Mouse (Mus musculus) testis, postnatal 10 days (tissue): ENCODE results near the gene Stac2.

ENCODE experiments used
- DNase-seq: peaks from one replicate; pipeline ENCODE4 v3.0.0; 2021; ENCODE audit warnings: low spot score

Gene Stac2

GRCm38 (mm10) chr11:98021118-98021517, 32.1 kb downstream of the Stac2 start:
- no peak for DNase-seq

DNA sequence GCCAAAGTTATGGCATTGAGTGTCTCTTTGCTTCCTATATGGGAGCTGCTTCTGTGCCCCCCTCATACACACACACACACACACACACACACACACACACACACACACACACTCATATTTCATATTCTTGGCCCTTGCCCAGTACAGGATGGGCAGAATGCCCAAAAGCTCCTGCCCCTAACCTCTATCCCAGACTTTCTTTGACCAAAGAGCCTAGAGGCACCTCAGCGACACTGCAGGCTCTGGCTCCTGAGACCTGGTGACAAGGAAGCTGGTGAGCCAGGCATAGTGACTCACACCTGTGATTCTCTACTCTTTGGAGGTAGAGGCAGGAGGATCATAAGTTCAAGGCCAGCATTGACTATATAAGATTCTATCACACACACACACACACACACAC, 32.6 kb downstream of the Stac2 start:
- peak; percentile 60 for DNase-seq

DNA sequence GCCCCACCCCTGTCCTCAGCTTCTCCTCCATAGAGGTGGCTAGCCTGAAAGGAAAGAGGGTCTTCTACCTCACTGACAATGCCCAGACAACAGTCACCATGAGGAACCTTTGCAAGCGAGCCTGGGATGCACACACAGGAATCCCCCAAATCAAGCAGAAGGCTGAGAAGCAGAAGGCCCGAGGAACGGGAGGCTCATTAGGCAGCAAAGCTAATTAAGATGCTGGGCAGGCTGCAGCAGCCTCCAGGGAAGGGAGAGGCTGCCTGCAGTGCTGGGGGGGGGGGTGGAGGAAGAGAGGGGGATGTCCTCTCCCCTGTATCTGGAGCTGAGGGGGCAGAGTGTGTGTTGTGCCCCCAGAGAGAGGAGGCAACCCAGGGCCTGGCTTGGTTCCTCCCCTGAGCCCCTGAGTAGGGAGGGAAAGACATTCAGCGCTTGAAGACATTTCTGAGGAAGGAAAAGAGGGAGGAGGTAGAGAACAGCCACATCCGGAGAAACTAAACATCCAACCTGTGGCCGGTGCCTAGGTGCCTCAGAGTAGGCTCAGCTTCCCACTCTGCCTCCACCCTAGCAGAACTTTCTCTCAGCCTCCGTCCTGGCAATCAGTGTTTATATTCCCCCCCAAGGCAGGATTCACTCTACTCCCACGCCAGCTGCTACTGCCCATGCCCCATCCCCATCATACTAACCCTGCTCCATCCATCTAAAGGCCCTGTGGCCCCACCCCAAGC, 33.2 kb downstream of the Stac2 start:
- DNase-seq = no peak

DNA sequence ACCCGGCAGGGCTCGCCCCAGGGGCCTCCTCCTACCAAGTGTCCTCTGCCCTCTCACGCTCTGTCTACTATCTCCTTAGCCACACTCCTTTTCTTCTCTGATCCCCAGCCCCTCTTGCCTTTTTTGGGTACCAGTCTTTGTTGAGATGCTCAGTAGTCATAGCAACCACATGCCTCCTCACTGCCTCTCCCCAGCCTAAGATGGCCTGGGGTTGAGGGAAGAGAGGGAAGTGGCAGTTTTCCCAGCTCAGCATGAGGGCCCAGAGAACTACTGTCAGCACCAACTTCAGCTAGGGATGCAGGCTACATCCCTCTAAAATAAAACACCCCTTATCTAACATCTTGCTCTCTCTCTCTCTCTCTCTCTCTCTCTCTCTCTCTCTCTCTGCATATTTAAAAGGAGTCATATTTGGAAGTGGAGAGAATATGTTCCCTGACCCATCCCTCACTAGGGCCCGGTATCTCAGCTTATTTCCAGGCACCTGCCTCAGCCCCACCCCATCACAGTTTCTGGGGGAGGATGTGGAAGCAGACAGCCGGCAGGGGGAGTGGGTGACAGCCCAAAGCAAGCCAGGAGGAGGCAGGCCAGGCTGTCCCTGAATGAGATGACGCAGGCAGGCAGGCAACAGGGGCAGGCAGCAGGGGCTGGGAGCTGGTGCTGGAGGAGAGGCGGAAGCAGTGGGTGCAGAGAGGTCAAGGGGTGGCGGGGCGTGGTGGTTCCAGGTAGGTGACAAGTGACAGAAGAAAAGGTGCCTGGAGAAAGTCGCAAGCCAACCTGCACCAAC, 34.2 kb downstream of the Stac2 start:
- peak; percentile 59 for DNase-seq

DNA sequence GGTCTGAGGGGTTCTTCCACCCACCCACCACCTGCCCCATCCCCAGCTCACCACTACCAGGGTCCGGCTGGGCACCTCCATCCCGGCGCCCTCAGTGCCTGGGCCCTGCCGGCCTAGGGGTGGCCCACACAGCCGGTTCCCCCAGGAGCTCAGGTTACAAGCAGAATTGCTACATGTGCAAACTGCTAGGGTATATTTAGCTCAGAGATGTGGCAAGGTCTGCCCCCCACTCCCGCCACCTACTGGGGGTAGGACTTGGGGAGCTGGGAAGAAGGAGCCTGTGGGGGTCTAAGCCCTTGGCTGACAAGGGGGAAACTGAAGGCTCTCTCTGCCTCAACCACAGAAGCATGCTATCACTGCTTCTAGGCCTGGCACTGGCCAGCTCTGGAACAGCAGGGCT, 35.0 kb downstream of the Stac2 start:
- DNase-seq = no peak

GRCm38 (mm10) chr11:98016824-98017223, 36.4 kb downstream of the Stac2 start:
- DNase-seq = no peak

DNA sequence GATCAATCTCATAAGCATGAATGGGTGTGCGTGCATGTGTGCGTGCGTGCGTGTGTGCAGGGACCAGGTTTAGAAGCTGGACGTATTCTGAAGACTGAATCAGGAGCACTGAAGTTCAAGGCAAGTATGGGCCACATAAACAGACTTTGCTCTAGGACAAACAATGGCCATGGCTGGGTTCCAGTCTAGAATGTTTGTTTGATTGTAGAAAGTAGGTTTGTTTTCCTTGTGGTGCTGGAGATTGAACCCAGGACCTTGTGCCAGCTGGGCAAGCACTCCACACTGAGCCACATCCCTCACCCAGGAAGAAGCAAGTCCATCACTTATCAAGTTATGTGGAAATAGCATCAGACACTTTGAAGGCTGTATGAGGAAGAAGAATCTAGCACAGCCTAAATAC, 37.1 kb downstream of the Stac2 start:
- no peak for DNase-seq

DNA sequence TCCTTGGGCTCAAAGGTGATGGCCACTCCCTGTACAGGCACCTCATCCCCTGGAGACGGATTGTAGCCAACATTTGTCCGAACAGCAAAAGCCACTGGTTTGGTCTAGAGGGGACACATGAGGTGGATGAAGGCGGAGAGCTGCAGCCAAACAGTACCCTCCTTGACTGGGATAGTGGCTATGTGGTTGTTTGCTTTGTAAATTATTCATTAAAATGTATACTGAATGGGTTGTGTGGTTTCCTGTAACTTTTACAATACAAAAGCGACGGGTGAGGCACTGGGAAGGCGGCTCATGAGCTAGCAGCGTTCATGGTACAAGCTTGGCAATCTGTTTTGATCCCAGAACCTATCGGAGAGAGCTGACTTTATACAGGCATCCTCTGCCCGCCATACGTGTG, 40.4 kb downstream of the Stac2 start:
- DNase-seq = no peak

DNA sequence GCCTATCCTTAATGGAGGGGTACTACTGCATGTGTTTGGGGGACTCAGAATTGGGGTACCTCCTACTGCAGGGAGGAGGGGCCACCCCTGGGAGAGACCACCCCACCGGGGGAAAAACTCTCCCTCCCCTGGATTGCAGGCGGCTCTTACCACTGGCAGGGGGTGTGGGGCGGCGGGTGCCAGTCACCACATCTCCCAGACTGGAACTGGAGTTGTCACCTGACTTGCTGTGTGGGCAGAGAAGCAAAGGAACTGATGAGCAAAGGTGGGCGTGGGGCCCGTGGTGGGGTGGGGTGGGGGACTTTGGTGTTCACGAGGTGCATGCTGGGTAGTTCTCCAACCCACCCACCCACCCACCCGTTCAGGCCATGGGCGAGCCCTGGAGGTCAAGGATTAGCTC, 41.5 kb downstream of the Stac2 start:
- DNase-seq = no peak

DNA sequence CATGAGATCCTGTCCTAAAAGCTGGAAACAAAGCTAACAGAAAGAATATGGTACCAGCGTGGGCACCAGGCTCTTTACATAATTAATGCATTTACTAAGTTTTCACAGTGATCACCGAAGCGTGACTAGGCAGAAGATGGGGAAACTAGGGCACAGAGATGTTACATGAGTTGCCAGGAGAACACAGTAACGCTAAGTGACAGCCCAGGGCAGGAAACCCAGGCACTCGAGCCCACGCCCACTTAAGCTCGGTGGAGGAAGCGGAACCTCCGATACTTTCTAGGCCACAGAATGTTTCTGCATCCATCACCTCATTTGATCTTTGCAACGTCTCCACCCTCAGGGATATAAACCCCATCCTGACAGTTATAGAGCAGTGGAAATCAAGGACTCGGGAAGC, 45.2 kb downstream of the Stac2 start:
- DNase-seq = no peak

- DNase-seq = peak; percentile 44
Observed at GRCm38 (mm10) chr11:98005686-98006085, 47.6 kb downstream of the Stac2 start.

GRCm38 (mm10) chr11:98005076-98005475, 48.2 kb downstream of the Stac2 start:
- peak; percentile 67 for DNase-seq

- DNase-seq = no peak
Observed at GRCm38 (mm10) chr11:98004161-98004560, 49.1 kb downstream of the Stac2 start.

DNA sequence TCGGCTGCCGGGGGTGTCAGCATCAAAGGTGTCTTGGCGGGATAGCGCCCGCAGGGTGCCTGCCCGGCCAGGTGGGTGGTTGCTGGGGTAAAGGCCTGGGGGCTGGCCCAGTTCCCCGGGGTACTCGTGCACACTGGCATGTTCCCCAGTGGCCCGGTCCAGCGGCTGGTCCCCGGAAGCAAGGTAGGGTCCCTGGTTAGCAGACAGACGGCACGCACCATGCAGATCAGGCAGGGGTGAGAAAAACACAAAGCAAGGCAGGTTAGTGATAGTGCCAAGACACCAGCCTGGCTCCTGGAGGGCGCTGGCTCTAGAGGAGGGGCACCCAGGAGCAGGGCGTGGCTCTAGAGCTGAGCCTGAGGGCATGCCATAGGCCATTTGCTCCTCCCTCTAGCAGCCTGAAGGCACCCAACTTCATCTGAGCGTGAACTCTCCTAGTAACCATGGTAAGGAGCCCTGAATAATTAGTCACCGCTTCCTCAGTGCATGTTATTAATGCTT, 50.0 kb downstream of the Stac2 start:
- peak; percentile 50 for DNase-seq

GRCm38 (mm10) chr11:98002627-98003026, 50.6 kb downstream of the Stac2 start:
- peak; percentile 92 for DNase-seq

DNA sequence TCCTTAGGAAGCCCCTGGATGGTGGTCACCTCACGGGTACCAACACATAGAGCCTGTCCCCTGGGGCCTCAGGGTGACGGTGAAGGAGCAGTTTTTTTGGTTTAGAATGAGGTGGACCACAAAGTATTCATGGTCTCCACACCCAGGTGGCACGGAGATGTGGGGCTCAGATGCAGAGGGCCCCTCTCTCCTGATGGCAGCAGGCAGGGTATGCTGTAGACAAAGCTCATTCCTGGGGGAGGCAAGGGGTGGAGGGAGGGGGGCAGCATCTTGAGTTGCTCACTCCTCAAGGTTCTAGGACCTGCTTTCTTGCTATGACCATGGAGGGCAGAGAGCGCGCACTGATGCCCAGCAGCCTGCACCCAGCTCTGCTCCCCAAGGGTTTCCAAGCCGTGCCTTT, 51.3 kb downstream of the Stac2 start:
- no peak for DNase-seq

DNA sequence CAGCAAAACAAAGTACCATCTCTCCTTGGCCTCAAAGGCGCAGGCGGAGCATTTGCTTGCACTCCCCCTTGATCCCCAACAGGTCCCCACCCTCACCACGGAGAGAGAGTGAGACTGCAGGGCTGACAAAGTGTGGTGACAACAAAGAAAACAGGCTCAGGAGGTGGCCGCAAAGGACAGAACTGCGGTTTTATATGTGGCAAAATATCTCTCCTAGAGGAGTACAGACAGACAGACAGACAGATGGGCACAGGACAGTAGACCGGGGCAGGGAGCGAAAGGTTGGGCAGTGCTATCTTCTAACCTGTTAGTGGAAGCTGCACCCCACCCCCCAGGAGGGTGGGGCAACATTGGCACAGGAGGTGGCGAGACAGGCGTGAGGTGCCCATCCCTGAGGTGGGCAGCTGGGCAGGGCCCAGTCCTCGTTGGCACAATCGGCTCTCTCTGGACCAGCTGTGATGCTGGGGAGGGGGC, 51.9 kb downstream of the Stac2 start:
- DNase-seq = peak; percentile 45

- no peak for DNase-seq
Observed at GRCm38 (mm10) chr11:98000378-98001140, 52.7 kb downstream of the Stac2 start.

DNA sequence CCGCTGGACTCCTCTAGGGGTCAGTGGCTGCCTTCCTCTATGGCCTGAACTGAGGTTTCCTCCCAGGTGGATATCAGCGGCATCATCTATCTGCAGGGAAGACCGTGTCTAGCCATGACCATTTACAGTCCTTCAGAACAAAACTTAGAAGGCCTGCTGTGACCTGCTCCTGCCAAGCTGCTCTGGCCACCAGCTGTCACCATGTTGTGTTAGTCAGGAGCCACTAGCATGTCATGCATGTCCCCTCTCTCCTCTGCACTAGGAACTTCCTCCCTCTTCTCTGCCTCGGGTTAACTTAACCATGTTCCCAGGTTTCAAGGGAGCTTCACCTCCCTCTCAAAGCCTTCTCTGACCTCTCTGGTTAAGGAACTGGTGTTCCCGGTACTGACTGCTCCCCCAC, 53.5 kb downstream of the Stac2 start:
- no peak for DNase-seq

- DNase-seq = no peak
Observed at GRCm38 (mm10) chr11:97998898-97999608, 54.2 kb downstream of the Stac2 start.

DNA sequence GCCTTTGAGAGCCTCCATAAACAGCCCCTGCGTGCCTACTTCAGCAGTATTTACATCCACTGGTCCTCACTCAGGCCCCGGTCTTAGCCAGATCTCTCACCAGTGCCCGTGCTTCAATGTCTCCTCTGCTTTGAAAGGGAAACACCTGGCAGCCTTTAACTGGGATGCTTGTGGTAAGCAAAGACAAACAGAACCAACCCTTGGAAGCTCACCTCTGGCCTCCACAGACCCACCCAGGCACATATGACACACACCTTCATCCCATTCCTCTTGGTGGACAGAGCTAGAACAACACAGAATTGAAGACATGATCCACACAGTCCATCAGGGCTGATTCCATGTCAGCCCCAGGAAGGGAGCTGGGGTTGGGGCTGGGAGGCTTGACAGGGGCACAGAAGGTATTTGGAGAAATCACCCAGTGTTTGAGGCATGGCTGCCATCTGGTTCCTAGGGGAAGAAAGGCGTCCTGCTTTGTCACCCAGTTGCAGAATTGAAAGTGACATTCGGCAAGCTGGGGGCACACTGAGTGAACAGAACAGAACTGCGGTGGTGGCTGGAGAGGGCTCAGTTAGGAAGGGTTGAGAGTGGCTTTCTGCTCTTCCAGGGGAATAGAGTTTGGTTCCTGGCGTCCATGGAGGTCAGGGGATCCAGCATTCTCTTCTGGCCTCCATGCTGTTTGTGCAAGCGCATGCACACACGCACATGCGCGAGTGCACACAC, 55.0 kb downstream of the Stac2 start:
- no peak for DNase-seq
